Mouse (Mus musculus) bone marrow, adult 2 months (tissue): ENCODE results near the gene Atp5d.

Source experiments
- CTCF ChIP-seq: fragments of 200-500 bp; IDR thresholded peaks from 2 replicates; pipeline ENCODE4 v1.5.1; 2011; ENCODE audit warnings: low read length, control low read depth; ENCODE audit not compliant: control insufficient read depth, insufficient read depth
- POLR2A ChIP-seq: fragments of 200-500 bp; IDR thresholded peaks from 2 replicates; pipeline ENCODE4 v1.6.1; 2011; ENCODE audit warnings: low read depth, mild to moderate bottlenecking, control low read depth, low read length, borderline replicate concordance; ENCODE audit not compliant: control insufficient read depth

GRCm38 (mm10) chr10:80092690-80093089, 45.7 kb upstream of the Atp5d start:
- TF ChIP-seq POLR2A = no peak
- TF ChIP-seq CTCF = no peak
